Mouse (Mus musculus) embryonic fibroblast, embryonic 13.5 days (primary cell): ENCODE data around the gene Gxylt2.

Experiments
- CTCF ChIP-seq: IDR thresholded peaks from 2 replicates; pipeline ENCODE4 v1.5.1; 2011; ENCODE audit warnings: mild to moderate bottlenecking, control low read depth, low read length, moderate library complexity, borderline replicate concordance; ENCODE audit not compliant: insufficient read depth
- POLR2A ChIP-seq: IDR thresholded peaks from 2 replicates; pipeline ENCODE4 v1.6.1; 2011; ENCODE audit warnings: low read depth, mild to moderate bottlenecking, control low read depth, low read length, moderate library complexity

DNA sequence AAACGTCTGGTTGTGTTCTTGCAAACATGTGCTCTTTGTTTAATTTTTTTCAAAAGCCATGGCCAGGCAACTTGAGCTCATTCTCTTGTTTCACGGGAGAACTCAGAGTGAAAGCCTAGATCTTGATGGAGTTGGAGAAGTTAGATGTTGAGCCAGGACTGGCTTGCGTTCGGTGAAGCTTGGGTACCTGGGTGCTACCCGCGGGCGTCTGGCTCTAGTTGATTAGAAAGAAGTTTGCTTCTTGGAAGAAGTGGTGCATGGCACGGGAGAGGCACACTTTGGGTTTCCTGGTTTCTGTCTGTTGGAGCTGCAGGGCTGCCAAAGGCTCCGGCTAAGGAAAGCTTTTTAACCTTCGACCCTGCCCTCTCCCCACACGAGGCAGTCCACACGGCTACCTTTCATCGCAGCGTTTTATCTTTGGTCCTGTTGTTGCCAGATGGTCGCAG, 855 bp downstream of the Gxylt2 start:
- TF ChIP-seq CTCF = no peak
- no peak; the same call in 1 of the 2 replicates for TF ChIP-seq POLR2A
